ENCODE assay signal across 25 mouse cellular contexts in the genomic region with DNA sequence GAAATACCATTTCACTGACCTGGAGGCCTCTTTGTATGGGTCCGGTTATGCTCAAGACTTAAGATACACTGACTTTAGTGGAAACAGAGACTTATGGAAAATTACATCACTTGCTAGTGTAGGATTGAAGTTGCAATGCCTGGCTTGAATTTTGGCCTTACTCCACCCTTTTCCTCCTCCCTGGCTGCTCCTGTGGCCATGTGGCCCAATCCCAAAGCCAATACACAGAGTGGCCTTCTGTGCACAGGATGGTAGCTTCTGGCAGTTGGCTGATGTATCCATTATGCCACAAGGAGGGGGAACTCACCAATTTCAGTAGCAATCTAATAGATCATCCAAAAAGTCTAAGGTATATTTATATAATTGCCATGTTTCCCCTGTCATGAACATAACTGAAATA.
DNase-seq lines count a peak whose midpoint lies in the region; ATAC-seq and TF ChIP-seq lines count a peak whose summit lies in the region.
"Had no signal": no experiment of that assay in that cellular context is flagged by ENCODE, and none has a peak within 500 bp of the region (broad histone marks: within the 10 kb centered on the region; RNA-seq: fewer than 3 reads in every experiment).

No protein-coding gene starts in this region.

- intact Hi-C loops in left cerebral cortex, postnatal 4 days (cut with DNase I) = no loop called here
- intact Hi-C loops in left cerebral cortex, adult 2 months (cut with DNase I) = no loop called here

- no peak overlapping the region for H3K4me3 ChIP-seq in left cerebral cortex, adult 2 months
- H3K4me3 ChIP-seq: embryonic facial prominence, embryonic 12.5 days; embryonic facial prominence, embryonic 15.5 days; forebrain, embryonic 15.5 days; heart, embryonic 12.5 days; heart, embryonic 15.5 days; hindbrain, embryonic 10.5 days; hindbrain, embryonic 13.5 days; intestine, embryonic 15.5 days had no signal

- H3K27ac ChIP-seq in left cerebral cortex, adult 2 months = no peak overlapping the region
- H3K27ac ChIP-seq: embryonic facial prominence, embryonic 12.5 days; embryonic facial prominence, embryonic 15.5 days; forebrain, embryonic 15.5 days; heart, embryonic 15.5 days; hindbrain, embryonic 10.5 days; hindbrain, embryonic 13.5 days; intestine, embryonic 15.5 days had no signal

- ATAC-seq in CD4-positive, CD25-positive, alpha-beta regulatory T cell, adult 4 months = no peak
- ATAC-seq: activated CD4-positive, CD25-positive, alpha-beta regulatory T cell, adult 4 months; forebrain, embryonic 15.5 days; hindbrain, embryonic 16.5 days; intestine, embryonic 15.5 days had no signal

- TF ChIP-seq CTCF in left cerebral cortex, adult 2 months (IDR thresholded peaks at IDR 0.05) = no peak

- peak; percentile 17 for DNase-seq in left cerebral cortex, postnatal 4 days
- no peak for DNase-seq in left cerebral cortex, adult 2 months (ENCODE audit: extremely low spot score in 1 of 2, low spot score in 2 of 2)
- peak; percentile 3 for DNase-seq in cerebellum, adult 8-10 months
- DNase-seq in cerebellum, postnatal 10 days = peak; percentile 76 to 83
- DNase-seq in cerebellum, postnatal 36 days = peak; percentile 16 to 22
- no peak for DNase-seq in right cerebral cortex, postnatal 14 days
- no peak for DNase-seq in thymus, adult 18-20 months
- DNase-seq: adrenal gland, postnatal 10 days; adrenal gland, postnatal 36 days; gastrocnemius, postnatal 25 days; heart, adult 18-20 months; heart, postnatal 10 days; heart, postnatal 36 days; kidney, adult 18-20 months had no signal

Comparison
In these comparisons a context has a peak if more than half of its experiments do, and no peak if none do; other contexts are left out.
1. DNase-seq: peak in left cerebral cortex, postnatal 4 days (single experiment), cerebellum, adult 8-10 months (single experiment), cerebellum, postnatal 10 days (2 of 2) and cerebellum, postnatal 36 days (2 of 2); none in left cerebral cortex, adult 2 months (0 of 2), right cerebral cortex, postnatal 14 days (single experiment) and thymus, adult 18-20 months (0 of 2).